Mouse (Mus musculus): ENCODE data around the gene Arhgap15.

GRCm38 (mm10) chr2:43945679-43946078, 197.1 kb downstream of the Arhgap15 start:
- TF ChIP-seq POLR2A (IDR thresholded peaks at IDR 0.05; ENCODE audit: control insufficient read depth, extremely low read depth, insufficient read depth, low read length, poor library complexity) (no peak), CTCF (IDR thresholded peaks at IDR 0.05; ENCODE audit: borderline replicate concordance, control insufficient read depth, extremely low read depth, insufficient read depth, low read length, poor library complexity) (no peak)
